Mouse (Mus musculus): ENCODE data around the gene Pdpn. TPM values are rescaled to one million over a fixed set of nuclear protein-coding genes. Genes with fewer than 3 reads are reported as not detected.

Gene Pdpn
- polyA plus RNA-seq, 1 experiment: 44.8 TPM

- WGBS: 2% methylated on average over 10 of the region's 10 CpGs
- H3K4me1 ChIP-seq (ENCODE audit: control insufficient read depth, insufficient read depth, low read length): no peaks in the 10 kb centered on the region
- DNase-seq: peak; percentile 75
- peak; percentile 82 for TF ChIP-seq CTCF (IDR thresholded peaks at IDR 0.05; ENCODE audit: insufficient read depth, low read length)
- TF ChIP-seq POLR2A (IDR thresholded peaks at IDR 0.05; ENCODE audit: borderline replicate concordance, extremely low read depth, low read depth, low read length): no peak
- H3K4me3 ChIP-seq (replicated peaks; ENCODE audit: extremely low read depth, low read depth, low read length): no peak overlapping the region
Measured at GRCm38 (mm10) chr4:143325625-143325941, 26.2 kb upstream of the Pdpn start.

GRCm38 (mm10) chr4:143324925-143325624, 25.7 kb upstream of the Pdpn start:
- DNase-seq: no peak
- Histone ChIP-seq H3K4me3 (replicated peaks; ENCODE audit: extremely low read depth, low read depth, low read length) (no peak overlapping the region), H3K4me1 (ENCODE audit: control insufficient read depth, insufficient read depth, low read length) (no peaks in the 10 kb centered on the region)
- WGBS: 17% methylated on average over 15 of the region's 15 CpGs
- no peak for TF ChIP-seq POLR2A (IDR thresholded peaks at IDR 0.05; ENCODE audit: borderline replicate concordance, extremely low read depth, low read depth, low read length)
- no peak for TF ChIP-seq CTCF (IDR thresholded peaks at IDR 0.05; ENCODE audit: insufficient read depth, low read length)

GRCm38 (mm10) chr4:143324176-143324924, 25.0 kb upstream of the Pdpn start:
- no peak overlapping the region for H3K4me3 ChIP-seq (replicated peaks; ENCODE audit: extremely low read depth, low read depth, low read length)
- H3K4me1 ChIP-seq (ENCODE audit: control insufficient read depth, insufficient read depth, low read length): no peaks in the 10 kb centered on the region

GRCm38 (mm10) chr4:143313299-143313698, 13.9 kb upstream of the Pdpn start:
- 62% methylated on average over 6 of the region's 6 CpGs for WGBS
- H3K4me3 ChIP-seq (replicated peaks; ENCODE audit: extremely low read depth, low read depth, low read length): no peak overlapping the region
- no peak for DNase-seq
- TF ChIP-seq POLR2A (IDR thresholded peaks at IDR 0.05; ENCODE audit: borderline replicate concordance, extremely low read depth, low read depth, low read length) (no peak), CTCF (IDR thresholded peaks at IDR 0.05; ENCODE audit: insufficient read depth, low read length) (no peak)
- no peaks in the 10 kb centered on the region for H3K4me1 ChIP-seq (ENCODE audit: control insufficient read depth, insufficient read depth, low read length)

More at GRCm38 (mm10) chr4:143324176-143324924, 25.0 kb upstream of the Pdpn start:
- TF ChIP-seq POLR2A (IDR thresholded peaks at IDR 0.05; ENCODE audit: borderline replicate concordance, extremely low read depth, low read depth, low read length): no peak
- no peak for TF ChIP-seq CTCF (IDR thresholded peaks at IDR 0.05; ENCODE audit: insufficient read depth, low read length)
- WGBS: 23% methylated on average over 8 of the region's 11 CpGs
- DNase-seq: no peak

- TF ChIP-seq CTCF (IDR thresholded peaks at IDR 0.05; ENCODE audit: insufficient read depth, low read length) (peak; percentile 62), POLR2A (IDR thresholded peaks at IDR 0.05; ENCODE audit: borderline replicate concordance, extremely low read depth, low read depth, low read length) (no peak)
- Histone ChIP-seq H3K4me3 (replicated peaks; ENCODE audit: extremely low read depth, low read depth, low read length) (no peak overlapping the region), H3K4me1 (ENCODE audit: control insufficient read depth, insufficient read depth, low read length) (no peaks in the 10 kb centered on the region)
- 32% methylated on average over 2 of the region's 2 CpGs for WGBS
- no peak for DNase-seq
Measured at GRCm38 (mm10) chr4:143311341-143311740, 12.0 kb upstream of the Pdpn start.

- WGBS: 53% methylated on average over 5 of the region's 5 CpGs
- no peak for DNase-seq
- Histone ChIP-seq H3K4me3 (replicated peaks; ENCODE audit: extremely low read depth, low read depth, low read length) (no peak overlapping the region), H3K4me1 (ENCODE audit: control insufficient read depth, insufficient read depth, low read length) (no peaks in the 10 kb centered on the region)
- TF ChIP-seq POLR2A (IDR thresholded peaks at IDR 0.05; ENCODE audit: borderline replicate concordance, extremely low read depth, low read depth, low read length): no peak
- TF ChIP-seq CTCF (IDR thresholded peaks at IDR 0.05; ENCODE audit: insufficient read depth, low read length): no peak
Measured at GRCm38 (mm10) chr4:143305987-143306772, 6.8 kb upstream of the Pdpn start.

- TF ChIP-seq POLR2A (IDR thresholded peaks at IDR 0.05; ENCODE audit: borderline replicate concordance, extremely low read depth, low read depth, low read length) (no peak), CTCF (IDR thresholded peaks at IDR 0.05; ENCODE audit: insufficient read depth, low read length) (no peak)
- 83% methylated on average over 4 of the region's 4 CpGs for WGBS
- DNase-seq: no peak
- no peak overlapping the region for H3K4me3 ChIP-seq (replicated peaks; ENCODE audit: extremely low read depth, low read depth, low read length)
- no peaks in the 10 kb centered on the region for H3K4me1 ChIP-seq (ENCODE audit: control insufficient read depth, insufficient read depth, low read length)
Measured at GRCm38 (mm10) chr4:143305031-143305430, 5.7 kb upstream of the Pdpn start.

- no peak overlapping the region for H3K4me3 ChIP-seq (replicated peaks; ENCODE audit: extremely low read depth, low read depth, low read length)
- TF ChIP-seq POLR2A (IDR thresholded peaks at IDR 0.05; ENCODE audit: borderline replicate concordance, extremely low read depth, low read depth, low read length) (no peak), CTCF (IDR thresholded peaks at IDR 0.05; ENCODE audit: insufficient read depth, low read length) (no peak)
- no peaks in the 10 kb centered on the region for H3K4me1 ChIP-seq (ENCODE audit: control insufficient read depth, insufficient read depth, low read length)
- no peak for DNase-seq
- WGBS: 45% methylated on average over 11 of the region's 11 CpGs
Measured at GRCm38 (mm10) chr4:143302279-143302890, 3.0 kb upstream of the Pdpn start.

GRCm38 (mm10) chr4:143301875-143302274, 2.5 kb upstream of the Pdpn start:
- DNase-seq: no peak
- no peak for TF ChIP-seq CTCF (IDR thresholded peaks at IDR 0.05; ENCODE audit: insufficient read depth, low read length)
- TF ChIP-seq POLR2A (IDR thresholded peaks at IDR 0.05; ENCODE audit: borderline replicate concordance, extremely low read depth, low read depth, low read length): no peak
- H3K4me3 ChIP-seq (replicated peaks; ENCODE audit: extremely low read depth, low read depth, low read length): no peak overlapping the region
- H3K4me1 ChIP-seq (ENCODE audit: control insufficient read depth, insufficient read depth, low read length): no peaks in the 10 kb centered on the region
- 61% methylated on average over 4 of the region's 4 CpGs for WGBS
